Mouse (Mus musculus) forebrain, embryonic 11.5 days (tissue): ENCODE measurements around the gene Slc2a5. TPM values are rescaled to one million over a fixed set of nuclear protein-coding genes. Genes with fewer than 3 reads are reported as not detected.

ENCODE experiments used
- ATAC-seq: fragments of 200-750 bp; cut with Nextera tagmentation; replicated peaks from 2 replicates; pipeline ENCODE4 v1.8.0; 2017; ENCODE audit warnings: moderate TSS enrichment; ENCODE audit not compliant: low FRiP score
- DNase-seq: peaks from one replicate; pipeline ENCODE4 v3.0.0-alpha.2; 2017; ENCODE audit warnings: low spot score
- H3K27ac ChIP-seq: fragments of 300-500 bp; sonication (generic); 2 replicates; pipeline ENCODE4 v1.5.1; 2014; ENCODE audit warnings: low read depth, low read length
- H3K27me3 ChIP-seq: fragments of 300-500 bp; sonication (generic); 2 replicates; pipeline ENCODE4 v1.6.1; 2014; ENCODE audit warnings: mild to moderate bottlenecking, low read length, mixed read lengths; ENCODE audit not compliant: control insufficient read depth, insufficient read depth
- H3K36me3 ChIP-seq: fragments of 300-500 bp; sonication (generic); 2 replicates; pipeline ENCODE4 v1.6.1; 2014; ENCODE audit warnings: mild to moderate bottlenecking, low read length, moderate library complexity, mixed read lengths; ENCODE audit not compliant: control insufficient read depth, insufficient read depth
- H3K4me1 ChIP-seq: fragments of 300-500 bp; sonication (generic); replicated peaks from 2 replicates; pipeline ENCODE4 v1.6.1; 2014; ENCODE audit warnings: low read length, mixed read lengths; ENCODE audit not compliant: control insufficient read depth, insufficient read depth
- H3K4me2 ChIP-seq: fragments of 300-500 bp; sonication (generic); 2 replicates; pipeline ENCODE4 v1.6.1; 2014; ENCODE audit warnings: low read depth, mild to moderate bottlenecking, low read length, moderate library complexity, mixed read lengths; ENCODE audit not compliant: severe bottlenecking
- H3K4me3 ChIP-seq: fragments of 300-500 bp; sonication (generic); 2 replicates; pipeline ENCODE4 v1.5.1; 2014; ENCODE audit warnings: low read depth, low read length
- H3K9ac ChIP-seq: fragments of 300-500 bp; sonication (generic); 2 replicates; pipeline ENCODE4 v1.6.1; 2014; ENCODE audit warnings: low read length
- H3K9me3 ChIP-seq: fragments of 300-500 bp; sonication (generic); 2 replicates; pipeline ENCODE4 v1.6.1; 2016; ENCODE audit warnings: low read length, mixed read lengths; ENCODE audit not compliant: control insufficient read depth
- WGBS: fragments of 180-500 bp; shearing (Covaris S2); extraction: QIAGEN DNeasy Blood & Tissue Kit; methylation state at CpG from one replicate; pipeline ENCODE4 v1.1.7; 2014; 5-methylcytosine and 5-hydroxymethylcytosine counted together
- polyA plus RNA-seq: library from polyadenylated mRNA; unstranded; fragments of >200 nt; fragmentation: Nextera tagmentation; extraction: Ambion mirVana; gene quantifications from 2 replicates; pipeline ENCODE4 v1.2.1, GENCODE M21; 2014

Gene Slc2a5
- polyA plus RNA-seq, 1 experiment from 2014 or later: 1.8 TPM

GRCm38 (mm10) chr4:150126373-150126772, 7.3 kb downstream of the Slc2a5 start:
- Histone ChIP-seq H3K9me3 (no peaks in the 10 kb centered on the region), H3K4me2 (no peak overlapping the region), H3K9ac (no peak overlapping the region), H3K4me1 (no peaks in the 10 kb centered on the region), H3K27ac (no peak overlapping the region), H3K4me3 (no peak overlapping the region), H3K36me3 (no peaks in the 10 kb centered on the region), H3K27me3 (no peaks in the 10 kb centered on the region)
- 90% methylated on average over 5 of the region's 5 CpGs for WGBS
- DNase-seq (no peak), ATAC-seq (no peak)

DNA sequence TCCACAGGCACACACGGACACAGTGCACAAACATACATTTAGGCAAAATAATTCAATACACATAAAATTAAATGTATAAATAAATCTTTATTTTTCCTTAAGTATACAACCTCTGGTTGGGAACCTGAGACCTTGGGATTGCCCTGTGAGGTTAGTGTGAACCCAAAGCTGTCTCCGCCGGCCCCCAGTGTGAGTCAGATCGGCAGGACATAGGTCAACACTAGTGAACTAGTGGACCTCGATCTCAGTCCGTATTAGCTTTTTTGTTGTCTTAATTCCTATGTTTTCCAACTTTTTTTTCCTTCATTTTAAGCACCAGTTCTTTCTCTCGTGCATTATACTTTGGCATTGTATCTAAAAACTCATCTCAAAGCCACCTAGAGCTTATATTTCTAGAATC, 8.8 kb downstream of the Slc2a5 start:
- Histone ChIP-seq H3K9me3 (no peaks in the 10 kb centered on the region), H3K4me1 (peaks cover 3% of the 10 kb centered on the region; the same call in 1 of the 2 replicates), H3K36me3 (no peaks in the 10 kb centered on the region), H3K27me3 (no peaks in the 10 kb centered on the region), H3K27ac (no peak overlapping the region), H3K9ac (no peak overlapping the region), H3K4me3 (no peak overlapping the region), H3K4me2 (no peak overlapping the region)
- no peak for ATAC-seq
- WGBS: 95% methylated on average over 7 of the region's 7 CpGs
- no peak for DNase-seq

GRCm38 (mm10) chr4:150128571-150128970, 9.5 kb downstream of the Slc2a5 start:
- no peak for DNase-seq

GRCm38 (mm10) chr4:150130661-150131060, 11.6 kb downstream of the Slc2a5 start:
- WGBS: 36% methylated on average over 2 of the region's 2 CpGs
- ATAC-seq (no peak), DNase-seq (no peak)
- no peak overlapping the region for H3K27ac ChIP-seq
- H3K27me3 ChIP-seq: no peaks in the 10 kb centered on the region
- no peaks in the 10 kb centered on the region for H3K36me3 ChIP-seq
- no peaks in the 10 kb centered on the region for H3K9me3 ChIP-seq
- no peak overlapping the region for H3K9ac ChIP-seq
- no peak overlapping the region for H3K4me3 ChIP-seq
- peaks cover 4% of the 10 kb centered on the region; the same call in 1 of the 2 replicates for H3K4me1 ChIP-seq
- no peak overlapping the region for H3K4me2 ChIP-seq

More at GRCm38 (mm10) chr4:150128571-150128970, 9.5 kb downstream of the Slc2a5 start:
- H3K4me2 ChIP-seq: no peak overlapping the region
- H3K36me3 ChIP-seq: no peaks in the 10 kb centered on the region
- H3K27ac ChIP-seq: no peak overlapping the region
- H3K9me3 ChIP-seq: no peaks in the 10 kb centered on the region
- no peak overlapping the region for H3K4me3 ChIP-seq
- peaks cover 4% of the 10 kb centered on the region; the same call in 1 of the 2 replicates for H3K4me1 ChIP-seq
- no peaks in the 10 kb centered on the region for H3K27me3 ChIP-seq
- WGBS: 60% methylated on average over 8 of the region's 8 CpGs
- H3K9ac ChIP-seq: no peak overlapping the region
- ATAC-seq: no peak

DNA sequence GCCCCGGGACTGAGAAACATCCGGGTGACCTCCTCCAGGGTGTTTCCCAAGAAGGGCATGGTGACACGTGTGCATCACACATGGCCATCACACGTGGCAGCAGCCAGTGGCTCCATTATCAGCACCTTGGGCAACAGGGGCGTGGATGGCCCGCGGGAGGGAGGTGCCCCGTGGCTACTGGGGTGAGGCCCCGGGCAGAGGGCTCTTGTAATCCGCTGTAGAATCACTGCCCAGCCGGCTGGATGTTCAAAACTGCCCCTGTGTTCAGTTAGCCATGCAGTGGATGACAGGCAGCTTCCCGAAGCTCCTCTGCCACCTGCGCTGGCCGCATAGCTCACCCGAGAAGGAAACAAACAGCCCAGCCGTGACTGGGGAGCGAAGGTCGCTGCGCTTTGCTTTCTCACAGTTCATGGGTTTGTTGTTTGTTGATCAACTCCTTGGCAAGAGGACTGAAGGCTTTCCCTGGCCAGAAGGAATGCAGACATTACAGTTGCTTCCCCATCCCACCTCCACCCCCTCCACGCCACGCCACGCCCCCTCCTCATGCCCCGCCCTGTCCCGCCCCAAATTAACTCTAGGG, 13.7 kb downstream of the Slc2a5 start:
- no peak overlapping the region for H3K9ac ChIP-seq

GRCm38 (mm10) chr4:150135254-150135653, 16.2 kb downstream of the Slc2a5 start:
- WGBS: 88% methylated on average over 7 of the region's 7 CpGs
- Histone ChIP-seq H3K4me2 (no peak overlapping the region), H3K4me1 (peaks cover 6% of the 10 kb centered on the region), H3K9me3 (no peaks in the 10 kb centered on the region), H3K9ac (no peak overlapping the region), H3K27me3 (no peaks in the 10 kb centered on the region), H3K36me3 (no peaks in the 10 kb centered on the region), H3K27ac (no peak overlapping the region), H3K4me3 (no peak overlapping the region)
- no peak for DNase-seq
- no peak for ATAC-seq

More for the DNA sequence above, 13.7 kb downstream of the Slc2a5 start:
- 37% methylated on average over 24 of the region's 24 CpGs for WGBS
- DNase-seq (no peak), ATAC-seq (no peak)
- H3K4me3 ChIP-seq: no peak overlapping the region
- no peaks in the 10 kb centered on the region for H3K36me3 ChIP-seq
- no peak overlapping the region for H3K4me2 ChIP-seq
- H3K27ac ChIP-seq: no peak overlapping the region
- H3K4me1 ChIP-seq: peaks cover 6% of the 10 kb centered on the region; the same call in 1 of the 2 replicates
- no peaks in the 10 kb centered on the region for H3K27me3 ChIP-seq
- H3K9me3 ChIP-seq: no peaks in the 10 kb centered on the region

GRCm38 (mm10) chr4:150136693-150137092, 17.6 kb downstream of the Slc2a5 start:
- no peak overlapping the region for H3K4me3 ChIP-seq
- H3K4me2 ChIP-seq: no peak overlapping the region
- WGBS: 7% methylated on average over 10 of the region's 10 CpGs
- H3K9ac ChIP-seq: no peak overlapping the region
- peak; percentile 53 for ATAC-seq
- no peak overlapping the region for H3K27ac ChIP-seq
- no peaks in the 10 kb centered on the region for H3K9me3 ChIP-seq
- DNase-seq: peak; percentile 89
- H3K4me1 ChIP-seq: peaks cover 6% of the 10 kb centered on the region
- H3K36me3 ChIP-seq: no peaks in the 10 kb centered on the region
- H3K27me3 ChIP-seq: no peaks in the 10 kb centered on the region

DNA sequence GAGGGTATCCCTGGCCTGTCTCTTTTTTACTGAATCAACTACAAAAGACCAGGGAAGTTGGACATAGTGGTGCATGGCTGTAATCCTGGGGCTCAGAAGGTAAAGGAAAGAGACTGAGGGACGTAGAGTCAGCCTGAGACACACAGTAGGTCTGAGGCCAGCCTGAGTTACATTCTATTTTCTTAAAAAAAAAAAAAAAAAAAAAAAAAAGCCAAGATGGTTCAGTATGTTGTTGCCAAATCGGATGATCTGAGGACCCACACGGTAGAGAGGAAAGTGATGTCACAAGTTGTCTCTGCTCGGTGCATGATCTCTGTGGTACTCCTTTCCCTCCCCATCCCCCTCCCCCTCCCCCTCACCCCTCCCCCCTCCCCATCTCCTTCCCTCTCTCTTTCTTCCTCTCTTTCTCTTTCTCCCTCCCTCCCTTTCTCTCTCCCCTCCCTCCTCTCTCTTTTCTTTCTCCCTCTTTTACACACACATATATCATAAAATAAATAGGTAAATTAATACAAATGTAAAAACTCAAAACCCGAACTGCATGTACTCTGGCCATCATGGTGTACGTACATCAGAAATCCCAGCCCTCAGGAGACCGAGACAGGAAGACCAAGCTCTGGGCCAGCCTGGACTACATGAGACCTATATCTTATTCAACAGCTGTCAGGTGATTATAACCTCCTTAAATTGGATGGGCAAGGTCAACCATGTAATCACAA, 18.4 kb downstream of the Slc2a5 start:
- 87% methylated on average over 7 of the region's 7 CpGs for WGBS
- H3K36me3 ChIP-seq: no peaks in the 10 kb centered on the region
- DNase-seq (no peak), ATAC-seq (peak; percentile 9; the same call in 1 of the 2 replicates)
- H3K27ac ChIP-seq: no peak overlapping the region
- H3K27me3 ChIP-seq: no peaks in the 10 kb centered on the region
- no peak overlapping the region for H3K4me2 ChIP-seq
- H3K4me1 ChIP-seq: peaks cover 6% of the 10 kb centered on the region
- no peaks in the 10 kb centered on the region for H3K9me3 ChIP-seq
- H3K4me3 ChIP-seq: no peak overlapping the region
- no peak overlapping the region for H3K9ac ChIP-seq
